Mouse (Mus musculus) heart, embryonic 14.5 days (tissue): Measurements from ENCODE around the gene Klk14. TPM values are rescaled to one million over a fixed set of nuclear protein-coding genes. Genes with fewer than 3 reads are reported as not detected.
"Not testable (repeated sequence)": the region's sequence is repeated elsewhere in the genome, so short reads cannot be mapped to it uniquely, and the experiment has no call there.

ENCODE experiments used
- ATAC-seq: fragments of 200-750 bp; cut with Nextera tagmentation; 2 replicates; pipeline ENCODE4 v1.8.0; 2017; ENCODE audit warnings: low read depth, moderate TSS enrichment; ENCODE audit not compliant: insufficient number of reproducible peaks, insufficient read depth, low FRiP score
- H3K27ac ChIP-seq, 2 experiments: fragments of 200-500 bp in 1 of 2; fragments of 300-500 bp in 1 of 2; sonication (generic) in 1 of 2; replicated peaks in 1 of 2; 2 replicates each; pipeline ENCODE4 v1.5.1; 2012 to 2014; ENCODE audit warnings: low read depth in 2 of 2, low read length in 2 of 2, control low read depth in 1 of 2, mild to moderate bottlenecking in 1 of 2, mixed read lengths in 1 of 2; ENCODE audit not compliant: control insufficient read depth in 1 of 2, insufficient read depth in 1 of 2
- H3K27me3 ChIP-seq: fragments of 300-500 bp; sonication (generic); 2 replicates; pipeline ENCODE4 v1.6.1; 2014; ENCODE audit warnings: mild to moderate bottlenecking, low read length, control low read depth; ENCODE audit not compliant: control insufficient read depth, insufficient read depth
- H3K36me3 ChIP-seq: fragments of 300-500 bp; sonication (generic); 2 replicates; pipeline ENCODE4 v1.6.1; 2014; ENCODE audit warnings: mild to moderate bottlenecking, control low read depth, low read length, mixed read lengths; ENCODE audit not compliant: control insufficient read depth, insufficient read depth
- H3K4me1 ChIP-seq, 2 experiments: fragments of 200-500 bp in 1 of 2; fragments of 300-500 bp in 1 of 2; sonication (generic) in 1 of 2; 2 replicates each; pipeline ENCODE4 v1.6.1; 2012 to 2014; ENCODE audit warnings: low read length in 2 of 2, control low read depth in 1 of 2, mixed read lengths in 1 of 2; ENCODE audit not compliant: control insufficient read depth in 2 of 2, insufficient read depth in 2 of 2
- H3K4me2 ChIP-seq: fragments of 300-500 bp; sonication (generic); 2 replicates; pipeline ENCODE4 v1.6.1; 2014; ENCODE audit warnings: mild to moderate bottlenecking, low read length
- H3K4me3 ChIP-seq, 2 experiments: fragments of 200-500 bp in 1 of 2; fragments of 300-500 bp in 1 of 2; sonication (generic) in 1 of 2; 2 replicates each; pipeline ENCODE4 v1.5.1; 2012 to 2014; ENCODE audit warnings: low read length in 2 of 2, mild to moderate bottlenecking in 2 of 2, control low read depth in 1 of 2, low read depth in 1 of 2, moderate library complexity in 1 of 2; ENCODE audit not compliant: control insufficient read depth in 1 of 2, insufficient read depth in 1 of 2
- H3K9ac ChIP-seq: fragments of 300-500 bp; sonication (generic); 2 replicates; pipeline ENCODE4 v1.6.1; 2014; ENCODE audit warnings: mild to moderate bottlenecking, low read length
- H3K9me3 ChIP-seq: fragments of 300-500 bp; sonication (generic); 2 replicates; pipeline ENCODE4 v1.6.1; 2016; ENCODE audit warnings: low read length, control low read depth; ENCODE audit not compliant: control insufficient read depth
- WGBS: fragments of 180-500 bp; shearing (Covaris S2); extraction: QIAGEN DNeasy Blood & Tissue Kit; methylation state at CpG from one replicate; pipeline ENCODE4 v1.1.7; 2014; 5-methylcytosine and 5-hydroxymethylcytosine counted together
- polyA plus RNA-seq: library from polyadenylated mRNA; unstranded; fragments of >200 nt; fragmentation: Nextera tagmentation; extraction: Ambion mirVana; gene quantifications from 2 replicates; pipeline ENCODE4 v1.2.1, GENCODE M21; 2014

Klk14 gene
- polyA plus RNA-seq, 1 experiment from 2014 or later, result not detected

DNA sequence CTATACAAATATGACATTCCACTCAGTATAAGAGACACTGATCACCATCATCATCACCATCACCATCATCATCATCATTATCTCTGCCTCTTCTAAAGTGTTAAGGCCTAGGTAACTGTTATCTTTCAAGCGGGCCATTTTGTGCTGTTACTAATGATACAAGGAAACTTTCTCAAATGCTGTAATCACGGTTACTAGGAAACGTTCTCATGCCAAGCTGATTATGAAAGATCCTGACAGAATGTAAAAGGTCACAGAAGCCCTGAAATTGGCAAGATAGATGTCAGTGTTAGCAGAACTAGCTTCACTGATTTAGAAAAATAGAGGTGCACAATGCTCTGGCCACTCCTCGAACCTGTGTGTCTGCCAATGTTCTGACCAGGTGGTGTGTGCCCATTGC, 23.0 kb upstream of the Klk14 start:
- not testable (repeated sequence) for H3K4me1 ChIP-seq, ATAC-seq, H3K36me3 ChIP-seq, H3K27ac ChIP-seq, H3K9me3 ChIP-seq, H3K4me2 ChIP-seq, H3K9ac ChIP-seq, H3K4me3 ChIP-seq, H3K27me3 ChIP-seq
- 66% methylated on average over 4 of the region's 4 CpGs for WGBS

DNA sequence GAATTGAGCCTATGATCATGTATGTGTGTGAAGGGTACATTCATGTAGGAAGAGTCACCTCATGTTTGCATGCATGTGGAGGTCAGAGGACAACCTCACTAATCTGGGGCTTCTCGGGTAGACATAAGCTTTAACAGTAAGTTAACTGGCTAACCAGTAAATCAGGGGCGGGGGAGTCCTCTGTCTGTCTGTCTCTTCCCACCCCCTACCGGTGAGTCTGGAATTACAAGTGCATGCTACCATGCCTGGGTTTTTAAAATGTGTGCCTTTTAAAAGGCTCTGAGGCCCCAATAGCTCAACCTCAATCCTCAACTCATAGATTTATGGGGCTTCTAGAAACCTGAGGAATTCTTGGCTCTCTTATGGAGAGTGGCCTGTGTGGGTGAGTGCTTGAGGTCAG, 21.6 kb upstream of the Klk14 start:
- H3K4me1 ChIP-seq, result peaks cover 8 to 9% of the 10 kb centered on the region in 2 experiments
- no peaks in the 10 kb centered on the region for H3K9me3 ChIP-seq
- H3K9ac ChIP-seq, result no peak overlapping the region
- no peak overlapping the region for H3K27ac ChIP-seq
- 14% methylated on average over 3 of the region's 3 CpGs for WGBS
- H3K4me2 ChIP-seq, result no peak overlapping the region
- no peak overlapping the region for H3K4me3 ChIP-seq
- H3K27me3 ChIP-seq, result no peaks in the 10 kb centered on the region
- ATAC-seq, result no peak
- H3K36me3 ChIP-seq, result no peaks in the 10 kb centered on the region

DNA sequence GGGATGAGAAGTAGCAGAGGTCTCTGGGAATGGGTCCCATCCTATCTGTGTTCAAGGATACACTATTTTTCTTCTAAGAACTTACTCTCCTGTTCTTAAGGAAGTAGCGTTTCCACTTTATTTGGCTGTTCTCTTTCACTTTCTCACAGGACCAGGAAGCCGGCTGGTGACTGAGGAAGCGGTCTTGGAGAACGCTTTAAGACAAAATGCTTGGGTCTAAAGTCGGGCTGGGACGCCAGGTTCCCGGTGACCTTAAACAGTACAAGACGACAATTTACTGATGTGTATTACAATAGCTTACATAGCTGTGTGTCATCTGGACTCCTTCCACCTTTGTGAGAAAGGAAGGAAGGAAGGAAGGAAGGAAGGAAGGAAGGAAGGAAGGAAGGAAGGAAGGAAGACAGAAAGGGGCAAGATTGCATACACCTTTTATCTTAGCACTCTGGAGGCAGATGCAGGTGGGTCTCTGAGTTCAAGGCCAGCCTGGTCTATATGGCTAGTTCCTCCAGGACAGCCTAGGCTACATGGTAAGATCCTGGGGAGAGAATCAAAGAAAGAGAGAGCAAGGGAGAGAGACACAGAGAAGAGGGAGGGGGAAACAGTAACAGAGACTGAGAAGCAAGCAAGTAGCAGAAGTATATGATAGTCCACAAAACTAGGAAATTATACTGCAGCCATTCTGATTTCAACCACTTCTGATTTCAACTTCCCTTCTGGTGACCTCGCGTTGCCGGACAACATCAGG, 19.0 kb upstream of the Klk14 start:
- ATAC-seq, result no peak

DNA sequence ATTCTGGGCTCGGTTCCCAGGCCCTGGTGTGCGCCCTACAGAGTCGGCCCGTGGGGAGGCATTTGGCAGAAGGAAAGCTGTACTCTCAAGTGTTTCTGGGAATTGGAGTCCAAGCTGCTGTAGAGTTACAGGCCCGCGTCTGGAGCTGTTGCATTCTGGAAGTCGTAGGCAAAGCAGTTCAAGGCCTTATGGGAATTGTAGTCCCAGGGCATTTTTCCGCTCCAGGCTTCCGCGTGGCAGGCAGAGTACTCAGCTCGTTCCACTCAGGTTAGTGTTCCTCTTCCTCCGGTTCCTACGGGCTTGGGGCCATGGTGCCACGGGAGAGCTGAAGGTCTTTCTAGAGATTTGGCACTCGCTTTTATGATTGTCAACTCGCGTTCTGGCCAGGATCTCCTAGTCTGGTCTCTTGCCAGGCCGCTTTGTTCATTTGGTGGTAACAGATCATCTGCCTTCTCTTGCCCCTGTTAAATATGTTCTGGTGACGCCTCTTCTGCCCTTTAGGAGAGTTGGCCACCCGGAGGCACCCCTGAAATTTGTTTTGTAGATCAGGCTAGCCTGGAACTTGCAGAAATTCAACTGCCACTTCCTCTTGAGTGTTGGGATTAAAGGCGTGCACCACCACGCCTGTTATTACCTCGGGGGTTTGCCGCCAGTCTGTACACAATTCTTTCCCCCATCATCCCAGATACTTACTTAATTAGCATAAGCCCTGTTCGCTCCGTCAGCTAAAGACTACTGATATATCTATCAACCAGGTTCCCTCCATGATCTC, 18.2 kb upstream of the Klk14 start, which contains the start of gene Ctu1:
Gene Ctu1, plus strand, starts transcription at position 208 of the 772 bp plus-strand sequence.
- WGBS, result under 1% methylated on average over 26 of the region's 26 CpGs
- peak; percentile 92 for ATAC-seq
- peak within 1 kb of the TSS; percentile 9 to 58; a peak in 3 of 4 replicates for H3K27ac ChIP-seq

More for the DNA sequence above, 19.0 kb upstream of the Klk14 start:
- peaks cover 17% of the 10 kb centered on the region for H3K36me3 ChIP-seq
- peak overlapping the region; percentile 14 to 66; a peak in 3 of 4 replicates for H3K4me3 ChIP-seq
- no peaks in the 10 kb centered on the region for H3K27me3 ChIP-seq
- peak overlapping the region; percentile 49 for H3K9ac ChIP-seq
- H3K4me2 ChIP-seq, result peak overlapping the region; percentile 73
- 68% methylated on average over 11 of the region's 11 CpGs for WGBS
- peak overlapping the region; percentile 9 to 58; a peak in 3 of 4 replicates for H3K27ac ChIP-seq
- no peaks in the 10 kb centered on the region for H3K9me3 ChIP-seq
- H3K4me1 ChIP-seq, result peaks cover 8 to 9% of the 10 kb centered on the region in 2 experiments

DNA sequence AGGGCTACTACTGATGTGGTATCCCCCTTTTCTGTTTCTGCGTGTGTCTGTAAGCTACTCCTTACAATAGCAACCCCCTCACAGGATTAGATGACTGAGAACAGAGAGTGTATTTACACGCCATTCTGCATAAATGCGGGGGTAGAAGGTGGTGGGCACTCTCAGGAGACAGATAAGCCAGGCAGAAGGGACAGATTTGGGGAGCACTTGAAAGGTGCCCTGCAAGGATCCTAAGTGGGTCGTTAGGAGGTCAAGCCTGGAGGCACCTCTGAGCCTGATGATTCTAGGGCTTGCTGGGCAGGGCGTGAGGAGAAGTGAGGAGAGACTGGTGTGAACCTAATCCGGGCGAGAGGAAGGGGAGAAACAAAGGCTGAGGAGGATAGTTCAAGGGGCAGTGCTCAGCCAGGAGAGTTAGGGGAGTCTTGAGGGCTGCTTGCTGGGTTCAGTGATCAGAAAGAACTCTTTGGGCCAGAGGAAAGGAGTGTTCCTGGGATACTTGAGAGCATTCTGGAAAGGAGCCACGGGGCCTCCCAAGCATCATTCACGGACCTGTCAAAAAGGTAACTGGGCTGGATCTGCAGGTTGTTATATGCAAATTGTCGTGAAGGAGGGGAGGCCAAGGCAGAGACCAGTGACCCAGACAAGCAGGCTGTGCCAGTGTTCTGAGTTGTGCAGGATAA, 17.5 kb upstream of the Klk14 start:
- Histone ChIP-seq H3K27me3 (no peaks in the 10 kb centered on the region), H3K4me2 (peak overlapping the region; percentile 73), H3K27ac (no peak overlapping the region), H3K4me3 (peak overlapping the region; percentile 66 to 78), H3K4me1 (peaks cover 8 to 9% of the 10 kb centered on the region in 2 experiments), H3K9ac (peak overlapping the region; percentile 85), H3K36me3 (peaks cover 32% of the 10 kb centered on the region), H3K9me3 (no peaks in the 10 kb centered on the region)
- ATAC-seq, result no peak
- 18% methylated on average over 10 of the region's 10 CpGs for WGBS

More for the DNA sequence above, 18.2 kb upstream of the Klk14 start, which contains the start of gene Ctu1:
- Histone ChIP-seq H3K36me3 (peaks cover 25% of the 10 kb centered on the region), H3K4me1 (peaks cover 8 to 9% of the 10 kb centered on the region in 2 experiments), H3K27me3 (no peaks in the 10 kb centered on the region), H3K9ac (peak within 1 kb of the TSS; percentile 85), H3K9me3 (no peaks in the 10 kb centered on the region), H3K4me2 (peak within 1 kb of the TSS; percentile 73), H3K4me3 (peak within 1 kb of the TSS; percentile 66 to 78)

DNA sequence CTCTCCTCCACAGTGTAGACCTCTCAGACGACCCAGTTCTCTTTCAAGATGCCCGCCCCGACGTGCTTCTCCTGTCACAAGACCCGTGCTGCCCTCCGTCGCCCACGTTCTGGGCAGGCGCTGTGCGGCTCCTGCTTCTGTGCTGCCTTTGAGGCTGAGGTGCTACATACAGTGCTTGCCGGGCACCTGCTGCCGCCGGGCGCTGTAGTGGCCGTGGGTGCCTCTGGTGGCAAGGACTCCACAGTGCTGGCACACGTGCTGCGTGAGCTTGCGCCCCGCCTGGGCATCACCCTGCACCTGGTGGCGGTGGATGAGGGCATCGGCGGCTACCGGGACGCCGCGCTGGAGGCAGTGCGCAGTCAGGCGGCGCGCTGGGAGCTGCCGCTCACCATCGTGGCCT, 15.1 kb upstream of the Klk14 start:
- no peaks in the 10 kb centered on the region for H3K9me3 ChIP-seq
- H3K27me3 ChIP-seq, result no peaks in the 10 kb centered on the region
- no peak overlapping the region for H3K4me3 ChIP-seq
- 88% methylated on average over 32 of the region's 32 CpGs for WGBS
- H3K9ac ChIP-seq, result no peak overlapping the region
- H3K27ac ChIP-seq, result no peak overlapping the region
- H3K4me1 ChIP-seq, result peaks cover 8 to 9% of the 10 kb centered on the region in 2 experiments
- H3K36me3 ChIP-seq, result peaks cover 37% of the 10 kb centered on the region
- no peak overlapping the region for H3K4me2 ChIP-seq
- ATAC-seq, result no peak

DNA sequence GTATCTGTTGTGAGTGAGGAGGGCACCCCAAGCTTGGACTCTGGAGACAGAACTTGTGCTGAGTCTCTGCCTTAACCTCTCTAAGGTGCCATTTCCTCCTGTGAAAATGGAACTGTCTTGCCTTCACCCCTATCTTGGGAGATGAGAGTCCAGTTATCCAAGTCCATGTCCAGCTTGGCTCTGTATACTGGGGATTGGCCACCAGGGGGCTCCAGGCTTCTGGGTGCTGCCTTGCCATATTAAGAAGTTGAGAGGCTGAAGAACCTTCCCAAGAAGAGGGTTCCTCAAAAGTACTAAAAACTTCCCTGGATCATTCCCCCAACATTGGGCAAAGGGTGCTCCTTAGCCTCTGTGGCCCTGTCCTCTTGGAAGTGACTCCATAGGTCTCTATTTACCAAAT, 11.7 kb upstream of the Klk14 start:
- Histone ChIP-seq H3K4me1 (no peaks in the 10 kb centered on the region), H3K27ac (no peak overlapping the region), H3K4me2 (no peak overlapping the region), H3K9me3 (no peaks in the 10 kb centered on the region), H3K4me3 (no peak overlapping the region), H3K36me3 (peaks cover 37% of the 10 kb centered on the region), H3K9ac (no peak overlapping the region), H3K27me3 (no peaks in the 10 kb centered on the region)
- no peak for ATAC-seq
